Comparison of ENCODE assay signal across 8 mouse cellular contexts in genomic region chr10:66919953-66920760, GRCm38 (mm10).
A peak's percentile ranks its signal among the peaks of the same experiment; 100 is the strongest.
DNase-seq lines count a peak whose midpoint lies in the region; ATAC-seq and TF ChIP-seq lines count a peak whose summit lies in the region.

No protein-coding gene starts in this region.

- peak overlapping the region; percentile 39 for H3K4me2 ChIP-seq in forebrain, embryonic 12.5 days
- H3K4me2 ChIP-seq in heart, embryonic 15.5 days = peak overlapping the region; percentile 61
- peak overlapping the region; percentile 51 for H3K4me2 ChIP-seq in liver, embryonic 12.5 days

- peak; percentile 57 for ATAC-seq in CD4-positive, CD25-positive, alpha-beta regulatory T cell, adult 4 months
- peak; percentile 83 for ATAC-seq in forebrain, embryonic 12.5 days (ENCODE audit: low FRiP score)
- peak; percentile 31 for ATAC-seq in heart, embryonic 15.5 days (replicated peaks; ENCODE audit: insufficient number of reproducible peaks, insufficient read depth, low FRiP score, low read depth)
- no peak for ATAC-seq in liver, embryonic 12.5 days

- peak; percentile 98 for DNase-seq in brain, embryonic 14.5 days (ENCODE audit: low read depth)
- DNase-seq in kidney, postnatal 10 days = peak; percentile 96
- peak; percentile 52 for DNase-seq in naive thymus-derived CD4-positive, alpha-beta T cell, adult 2 months (ENCODE audit: low read depth)
- peak; percentile 76 for DNase-seq in testis, postnatal 14 days (ENCODE audit: low spot score)

- H3K9me3 ChIP-seq in forebrain, embryonic 12.5 days = no peaks in the 10 kb centered on the region
- H3K9me3 ChIP-seq in heart, embryonic 15.5 days (replicated peaks) = no peaks in the 10 kb centered on the region
- H3K9me3 ChIP-seq in liver, embryonic 12.5 days (replicated peaks) = no peaks in the 10 kb centered on the region

- H3K36me3 ChIP-seq in forebrain, embryonic 12.5 days (replicated peaks) = no peaks in the 10 kb centered on the region
- H3K36me3 ChIP-seq in heart, embryonic 15.5 days = no peaks in the 10 kb centered on the region
- H3K36me3 ChIP-seq in liver, embryonic 12.5 days = no peaks in the 10 kb centered on the region

- under 1% methylated on average over 14 of the region's 14 CpGs for WGBS in forebrain, embryonic 12.5 days
- 0% methylated on average over 14 of the region's 14 CpGs for WGBS in heart, embryonic 15.5 days
- 2% methylated on average over 14 of the region's 14 CpGs for WGBS in liver, embryonic 12.5 days (ENCODE audit: insufficient replicate concordance)

- peak overlapping the region; percentile 96 for H3K27ac ChIP-seq in forebrain, embryonic 12.5 days
- H3K27ac ChIP-seq in heart, embryonic 15.5 days = peak overlapping the region; percentile 96
- H3K27ac ChIP-seq in liver, embryonic 12.5 days = no peak overlapping the region

- peak overlapping the region; percentile 8 for H3K4me3 ChIP-seq in forebrain, embryonic 12.5 days (replicated peaks)
- H3K4me3 ChIP-seq in heart, embryonic 15.5 days = peak overlapping the region; percentile 34
- peak overlapping the region; percentile 33 for H3K4me3 ChIP-seq in liver, embryonic 12.5 days

- TF ChIP-seq CTCF in brain, embryonic 14.5 days (IDR thresholded peaks at IDR 0.05; ENCODE audit: borderline replicate concordance, extremely low read depth, insufficient read depth, insufficient read length) = no peak

- no peak for TF ChIP-seq POLR2A in brain, embryonic 14.5 days (IDR thresholded peaks at IDR 0.05; ENCODE audit: borderline replicate concordance, extremely low read depth, insufficient read depth, insufficient read length, poor library complexity, severe bottlenecking)

- peaks cover 40% of the 10 kb centered on the region for H3K4me1 ChIP-seq in forebrain, embryonic 12.5 days
- peaks cover 29% of the 10 kb centered on the region for H3K4me1 ChIP-seq in heart, embryonic 15.5 days (replicated peaks)
- peaks cover 25% of the 10 kb centered on the region for H3K4me1 ChIP-seq in liver, embryonic 12.5 days

- H3K9ac ChIP-seq in forebrain, embryonic 12.5 days = peak overlapping the region; percentile 5
- H3K9ac ChIP-seq in heart, embryonic 15.5 days = peak overlapping the region; percentile 38
- no peak overlapping the region for H3K9ac ChIP-seq in liver, embryonic 12.5 days

- no peaks in the 10 kb centered on the region for H3K27me3 ChIP-seq in forebrain, embryonic 12.5 days
- no peaks in the 10 kb centered on the region for H3K27me3 ChIP-seq in heart, embryonic 15.5 days
- H3K27me3 ChIP-seq in liver, embryonic 12.5 days (replicated peaks) = peaks cover 31% of the 10 kb centered on the region
